Mouse (Mus musculus): ENCODE measurements around the gene Polg. TPM values are rescaled to one million over a fixed set of nuclear protein-coding genes. Genes with fewer than 3 reads are reported as not detected.
A peak's percentile ranks its signal among the peaks of the same experiment; 100 is the strongest.

The Polg gene
- total RNA-seq, 1 experiment from 2014 or later: 81.1 TPM

- DNase-seq: no peak
These were observed 36.3 kb upstream of the Polg start for GRCm38 (mm10) chr7:79502152-79503102.

GRCm38 (mm10) chr7:79501581-79502031 is 35.4 kb upstream of the Polg start:
- no peak for DNase-seq

GRCm38 (mm10) chr7:79500681-79501306 is 34.6 kb upstream of the Polg start:
- no peak for DNase-seq

GRCm38 (mm10) chr7:79499596-79500570 is 33.7 kb upstream of the Polg start:
- peak; percentile 21 for DNase-seq

GRCm38 (mm10) chr7:79498965-79499595 is 32.9 kb upstream of the Polg start:
- DNase-seq: peak; percentile 76

- DNase-seq: no peak
These were observed 32.2 kb upstream of the Polg start for GRCm38 (mm10) chr7:79498356-79498755.

GRCm38 (mm10) chr7:79497701-79498115 is 31.5 kb upstream of the Polg start:
- DNase-seq: no peak

GRCm38 (mm10) chr7:79496816-79497328 is 30.7 kb upstream of the Polg start:
- DNase-seq: no peak

GRCm38 (mm10) chr7:79495988-79496815 is 30.0 kb upstream of the Polg start:
- DNase-seq: peak; percentile 89

GRCm38 (mm10) chr7:79493915-79494314 is 27.8 kb upstream of the Polg start:
- DNase-seq: peak; percentile 64

- DNase-seq: no peak
These were observed 20.4 kb upstream of the Polg start for GRCm38 (mm10) chr7:79486528-79486927.

- DNase-seq: no peak
These were observed 8.8 kb upstream of the Polg start for GRCm38 (mm10) chr7:79474831-79475399.

- DNase-seq: no peak
These were observed 7.5 kb upstream of the Polg start for GRCm38 (mm10) chr7:79473496-79474194.

GRCm38 (mm10) chr7:79472792-79473191 is 6.6 kb upstream of the Polg start:
- no peak for DNase-seq

- no peak for DNase-seq
These were observed 5.3 kb upstream of the Polg start for GRCm38 (mm10) chr7:79471436-79471835.

GRCm38 (mm10) chr7:79470718-79471117 is 4.6 kb upstream of the Polg start:
- DNase-seq: no peak

GRCm38 (mm10) chr7:79469766-79470165 is 3.6 kb upstream of the Polg start:
- DNase-seq: no peak

- DNase-seq: no peak
These were observed 2.8 kb upstream of the Polg start for GRCm38 (mm10) chr7:79468994-79469393.

- no peak for DNase-seq
These were observed 1.8 kb upstream of the Polg start for GRCm38 (mm10) chr7:79467951-79468350.

Measured in adrenal gland, postnatal 25 days (tissue).